Mouse (Mus musculus) liver, adult 2 months (tissue): ENCODE measurements at regions not wholly inside any gene's neighbourhood (a gene's known extent, or its start where the extent isn't known, plus 50 kb on each side); places are given as distances from the start of the nearest gene placed in this dataset.

Experiments
- DNase-seq: peaks from one replicate; pipeline ENCODE4 v3.0.0-alpha.2; 2011; ENCODE audit warnings: low read depth, low spot score; ENCODE audit errors: extremely low read depth
- H3K27ac ChIP-seq: fragments of 200-500 bp; replicated peaks from 2 replicates; pipeline ENCODE4 v1.5.1; 2012; ENCODE audit warnings: low read depth, mild to moderate bottlenecking, control low read depth, inconsistent platforms, low read length; ENCODE audit not compliant: insufficient read depth
- H3K27me3 ChIP-seq: fragments of 200-500 bp; 2 replicates; pipeline ENCODE4 v1.6.1; 2012; ENCODE audit warnings: mild to moderate bottlenecking, moderate library complexity, low read length, inconsistent platforms; ENCODE audit not compliant: control insufficient read depth, insufficient read depth
- H3K36me3 ChIP-seq: fragments of 200-500 bp; 2 replicates; pipeline ENCODE4 v1.6.1; 2012; ENCODE audit warnings: low read length, inconsistent platforms; ENCODE audit not compliant: control insufficient read depth, insufficient read depth
- H3K4me1 ChIP-seq: fragments of 200-500 bp; 2 replicates; pipeline ENCODE4 v1.6.1; 2011; ENCODE audit warnings: low read length; ENCODE audit not compliant: control insufficient read depth, insufficient read depth
- H3K4me3 ChIP-seq: fragments of 200-500 bp; 2 replicates; pipeline ENCODE4 v1.5.1; 2011; ENCODE audit warnings: low read depth, mild to moderate bottlenecking, control low read depth, low read length, moderate library complexity; ENCODE audit not compliant: insufficient read depth
- H3K79me2 ChIP-seq: fragments of 200-500 bp; 2 replicates; pipeline ENCODE4 v1.6.1; 2012; ENCODE audit warnings: inconsistent platforms, mild to moderate bottlenecking, low read length, moderate library complexity; ENCODE audit not compliant: control insufficient read depth, insufficient read depth
- H3K9ac ChIP-seq: fragments of 200-500 bp; 2 replicates; pipeline ENCODE4 v1.6.1; 2012; ENCODE audit warnings: low read depth, mild to moderate bottlenecking, control low read depth, inconsistent platforms, low read length
- CTCF ChIP-seq: fragments of 200-500 bp; IDR thresholded peaks from 2 replicates; pipeline ENCODE4 v1.5.1; 2011; ENCODE audit warnings: low read depth, low read length, control low read depth
- POLR2A ChIP-seq: fragments of 200-500 bp; IDR thresholded peaks from 2 replicates; pipeline ENCODE4 v1.6.1; 2011; ENCODE audit warnings: low read length, control low read depth; ENCODE audit not compliant: insufficient read depth; ENCODE audit errors: extremely low read depth
- WGBS: fragments of 180-500 bp; shearing (Covaris S2); methylation state at CpG from one replicate; pipeline ENCODE4 v1.1.7; 2018; 5-methylcytosine and 5-hydroxymethylcytosine counted together

DNA sequence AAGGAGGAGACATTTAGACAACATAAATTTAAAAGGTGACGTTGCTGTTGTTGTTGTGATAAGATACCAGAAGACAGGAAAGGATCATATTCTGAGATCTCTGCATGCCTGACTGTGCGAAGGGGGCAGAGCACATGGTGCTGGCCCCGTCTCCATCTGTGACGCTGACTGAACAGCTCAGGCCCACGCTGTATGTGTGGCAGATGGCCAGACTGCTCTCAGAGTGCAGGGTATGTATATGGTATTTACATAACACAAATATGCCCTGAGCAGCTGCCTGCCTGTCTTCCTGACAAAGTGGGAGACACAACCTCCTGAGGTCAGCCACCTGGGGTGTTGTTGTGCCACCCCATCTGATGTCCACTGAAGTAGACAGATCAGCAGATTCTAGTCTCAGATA lies 620.5 kb downstream of the Pard3 start:
- DNase-seq: no peak

GRCm38 (mm10) chr8:127690792-127691191 lies 627.1 kb downstream of the Pard3 start:
- Histone ChIP-seq H3K36me3 (no peaks in the 10 kb centered on the region), H3K4me1 (no peaks in the 10 kb centered on the region), H3K27ac (no peak overlapping the region), H3K9ac (no peak overlapping the region), H3K27me3 (no peaks in the 10 kb centered on the region), H3K79me2 (no peaks in the 10 kb centered on the region), H3K4me3 (no peak overlapping the region)
- no peak for TF ChIP-seq POLR2A
- TF ChIP-seq CTCF: no peak
- 82% methylated on average over 4 of the region's 4 CpGs for WGBS
- no peak for DNase-seq

More for the DNA sequence above, 620.5 kb downstream of the Pard3 start:
- no peak for TF ChIP-seq POLR2A
- TF ChIP-seq CTCF: no peak
- Histone ChIP-seq H3K9ac (no peak overlapping the region), H3K4me1 (no peaks in the 10 kb centered on the region), H3K27ac (no peak overlapping the region), H3K27me3 (no peaks in the 10 kb centered on the region; the same call in 1 of the 2 replicates), H3K36me3 (no peaks in the 10 kb centered on the region), H3K79me2 (no peaks in the 10 kb centered on the region), H3K4me3 (no peak overlapping the region)
- WGBS: 74% methylated on average over 5 of the region's 5 CpGs

GRCm38 (mm10) chr8:127698404-127698803 lies 634.7 kb downstream of the Pard3 start:
- no peaks in the 10 kb centered on the region for H3K4me1 ChIP-seq
- no peaks in the 10 kb centered on the region for H3K79me2 ChIP-seq
- WGBS: 88% methylated on average over 4 of the region's 4 CpGs
- H3K9ac ChIP-seq: no peak overlapping the region
- no peak for DNase-seq
- TF ChIP-seq CTCF: no peak
- no peak for TF ChIP-seq POLR2A
- H3K27ac ChIP-seq: no peak overlapping the region
- H3K27me3 ChIP-seq: no peaks in the 10 kb centered on the region
- H3K4me3 ChIP-seq: no peak overlapping the region
- H3K36me3 ChIP-seq: no peaks in the 10 kb centered on the region

- H3K4me3 ChIP-seq: no peak overlapping the region
- no peak overlapping the region for H3K27ac ChIP-seq
- 70% methylated on average over 4 of the region's 4 CpGs for WGBS
- no peaks in the 10 kb centered on the region for H3K27me3 ChIP-seq
- TF ChIP-seq CTCF (no peak), POLR2A (no peak)
- no peak overlapping the region for H3K9ac ChIP-seq
- no peaks in the 10 kb centered on the region for H3K79me2 ChIP-seq
- H3K4me1 ChIP-seq: no peaks in the 10 kb centered on the region
- H3K36me3 ChIP-seq: no peaks in the 10 kb centered on the region
- no peak for DNase-seq
These were observed 640.7 kb downstream of the Pard3 start for GRCm38 (mm10) chr8:127704406-127704805.

- Histone ChIP-seq H3K27me3 (no peaks in the 10 kb centered on the region), H3K36me3 (no peaks in the 10 kb centered on the region), H3K27ac (no peak overlapping the region), H3K79me2 (no peaks in the 10 kb centered on the region), H3K4me3 (no peak overlapping the region), H3K4me1 (no peaks in the 10 kb centered on the region), H3K9ac (no peak overlapping the region)
- WGBS: 72% methylated on average over 16 of the region's 16 CpGs
- no peak for TF ChIP-seq POLR2A
- TF ChIP-seq CTCF: no peak
- no peak for DNase-seq
These were observed 642.5 kb downstream of the Pard3 start for GRCm38 (mm10) chr8:127706051-127706835.

DNA sequence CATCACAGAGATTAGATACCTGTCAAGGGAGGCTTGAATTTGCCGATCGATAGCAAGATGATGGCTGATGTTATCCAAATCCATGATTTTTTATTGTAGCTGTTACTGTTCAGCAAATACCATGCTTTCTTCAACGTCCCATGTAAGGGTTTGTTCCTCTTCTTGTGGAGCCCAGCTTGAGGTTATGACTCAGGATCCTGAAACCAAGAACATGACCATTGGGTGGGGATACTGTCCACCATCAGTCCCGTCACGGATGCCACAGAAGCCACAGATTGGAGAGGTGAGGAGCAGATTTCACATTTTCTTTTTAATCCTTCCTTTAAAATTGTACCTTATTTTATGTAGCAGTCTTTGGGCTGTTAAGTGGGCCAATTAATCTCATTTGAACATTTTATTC lies 645.7 kb downstream of the Pard3 start:
- TF ChIP-seq POLR2A (no peak), CTCF (no peak)
- Histone ChIP-seq H3K9ac (no peak overlapping the region), H3K27ac (no peak overlapping the region), H3K4me1 (no peaks in the 10 kb centered on the region), H3K79me2 (no peaks in the 10 kb centered on the region), H3K27me3 (no peaks in the 10 kb centered on the region), H3K36me3 (no peaks in the 10 kb centered on the region), H3K4me3 (no peak overlapping the region)
- WGBS: 91% methylated on average over 5 of the region's 5 CpGs
- DNase-seq: no peak
